Mouse (Mus musculus): ENCODE results near the gene Cdc42bpa. TPM values are rescaled to one million over a fixed set of nuclear protein-coding genes. Genes with fewer than 3 reads are reported as not detected.

Gene Cdc42bpa
- total RNA-seq, 1 experiment from 2014 or later, result 1.7 TPM

GRCm38 (mm10) chr1:180148036-180148435 is 187.8 kb downstream of the Cdc42bpa start:
- ATAC-seq (ENCODE audit: extremely low read depth, insufficient number of reproducible peaks, low FRiP score, poor library complexity, severe bottlenecking), result peak; percentile 78

- no peak for ATAC-seq (ENCODE audit: extremely low read depth, insufficient number of reproducible peaks, low FRiP score, poor library complexity, severe bottlenecking)
Observed at GRCm38 (mm10) chr1:180148563-180148962, 188.3 kb downstream of the Cdc42bpa start.

GRCm38 (mm10) chr1:180151191-180151590 is 190.9 kb downstream of the Cdc42bpa start:
- ATAC-seq (ENCODE audit: extremely low read depth, insufficient number of reproducible peaks, low FRiP score, poor library complexity, severe bottlenecking), result no peak

- ATAC-seq (ENCODE audit: extremely low read depth, insufficient number of reproducible peaks, low FRiP score, poor library complexity, severe bottlenecking), result no peak
Observed at GRCm38 (mm10) chr1:180158648-180159047, 198.4 kb downstream of the Cdc42bpa start.

GRCm38 (mm10) chr1:180160545-180160944 is 200.3 kb downstream of the Cdc42bpa start:
- no peak for ATAC-seq (ENCODE audit: extremely low read depth, insufficient number of reproducible peaks, low FRiP score, poor library complexity, severe bottlenecking)

GRCm38 (mm10) chr1:180161160-180161559 is 200.9 kb downstream of the Cdc42bpa start:
- ATAC-seq (ENCODE audit: extremely low read depth, insufficient number of reproducible peaks, low FRiP score, poor library complexity, severe bottlenecking), result no peak

- ATAC-seq (ENCODE audit: extremely low read depth, insufficient number of reproducible peaks, low FRiP score, poor library complexity, severe bottlenecking), result no peak
Observed at GRCm38 (mm10) chr1:180161566-180162355, 201.5 kb downstream of the Cdc42bpa start.

GRCm38 (mm10) chr1:180162986-180163385 is 202.7 kb downstream of the Cdc42bpa start:
- ATAC-seq (ENCODE audit: extremely low read depth, insufficient number of reproducible peaks, low FRiP score, poor library complexity, severe bottlenecking), result no peak

- no peak for ATAC-seq (ENCODE audit: extremely low read depth, insufficient number of reproducible peaks, low FRiP score, poor library complexity, severe bottlenecking)
Observed at GRCm38 (mm10) chr1:180166533-180166932, 206.3 kb downstream of the Cdc42bpa start.

- no peak for ATAC-seq (ENCODE audit: extremely low read depth, insufficient number of reproducible peaks, low FRiP score, poor library complexity, severe bottlenecking)
Observed at GRCm38 (mm10) chr1:180168294-180168693, 208.0 kb downstream of the Cdc42bpa start.

- no peak for ATAC-seq (ENCODE audit: extremely low read depth, insufficient number of reproducible peaks, low FRiP score, poor library complexity, severe bottlenecking)
Observed at GRCm38 (mm10) chr1:180169161-180169560, 208.9 kb downstream of the Cdc42bpa start.

- ATAC-seq (ENCODE audit: extremely low read depth, insufficient number of reproducible peaks, low FRiP score, poor library complexity, severe bottlenecking), result no peak
Observed at GRCm38 (mm10) chr1:180170071-180170470, 209.8 kb downstream of the Cdc42bpa start.

GRCm38 (mm10) chr1:180171883-180172282 is 211.6 kb downstream of the Cdc42bpa start:
- no peak for ATAC-seq (ENCODE audit: extremely low read depth, insufficient number of reproducible peaks, low FRiP score, poor library complexity, severe bottlenecking)

- ATAC-seq (ENCODE audit: extremely low read depth, insufficient number of reproducible peaks, low FRiP score, poor library complexity, severe bottlenecking), result no peak
Observed at GRCm38 (mm10) chr1:180172600-180172999, 212.3 kb downstream of the Cdc42bpa start.

GRCm38 (mm10) chr1:180173017-180173416 is 212.7 kb downstream of the Cdc42bpa start:
- ATAC-seq (ENCODE audit: extremely low read depth, insufficient number of reproducible peaks, low FRiP score, poor library complexity, severe bottlenecking), result no peak

GRCm38 (mm10) chr1:180174718-180175117 is 214.4 kb downstream of the Cdc42bpa start:
- no peak for ATAC-seq (ENCODE audit: extremely low read depth, insufficient number of reproducible peaks, low FRiP score, poor library complexity, severe bottlenecking)

- ATAC-seq (ENCODE audit: extremely low read depth, insufficient number of reproducible peaks, low FRiP score, poor library complexity, severe bottlenecking), result no peak
Observed at GRCm38 (mm10) chr1:180175167-180175566, 214.9 kb downstream of the Cdc42bpa start.

GRCm38 (mm10) chr1:180175635-180176034 is 215.4 kb downstream of the Cdc42bpa start:
- no peak for ATAC-seq (ENCODE audit: extremely low read depth, insufficient number of reproducible peaks, low FRiP score, poor library complexity, severe bottlenecking)

- no peak for ATAC-seq (ENCODE audit: extremely low read depth, insufficient number of reproducible peaks, low FRiP score, poor library complexity, severe bottlenecking)
Observed at GRCm38 (mm10) chr1:180176784-180177183, 216.5 kb downstream of the Cdc42bpa start.

- no peak for ATAC-seq (ENCODE audit: extremely low read depth, insufficient number of reproducible peaks, low FRiP score, poor library complexity, severe bottlenecking)
Observed at GRCm38 (mm10) chr1:180178340-180178739, 218.1 kb downstream of the Cdc42bpa start.

- ATAC-seq (ENCODE audit: extremely low read depth, insufficient number of reproducible peaks, low FRiP score, poor library complexity, severe bottlenecking), result no peak
Observed at GRCm38 (mm10) chr1:180179100-180179499, 218.8 kb downstream of the Cdc42bpa start.

Measured in neutrophil, adult 5-6 weeks (primary cell).